8 mouse cellular contexts compared by ENCODE assay signal in the genomic region with DNA sequence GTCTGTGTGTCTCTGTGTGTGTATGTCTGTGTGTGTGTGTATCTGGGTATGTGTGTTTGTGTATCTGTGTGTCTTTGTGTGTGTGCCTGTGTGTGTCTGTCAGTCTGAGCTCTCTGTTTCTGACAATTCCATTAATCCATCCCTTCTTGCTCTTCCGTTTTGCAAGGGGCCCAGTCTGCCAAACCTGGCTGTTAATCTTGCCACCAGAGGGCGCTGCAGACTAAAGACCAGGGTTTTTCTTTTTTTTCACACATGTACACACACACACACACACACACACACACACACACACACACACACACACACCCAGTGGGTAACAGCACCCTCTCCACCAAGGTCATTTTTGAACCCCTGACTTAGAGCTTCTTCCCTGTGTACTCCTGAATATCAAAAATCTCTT.
DNase-seq lines count a peak whose midpoint lies in the region; ATAC-seq lines count a peak whose summit lies in the region.

No protein-coding gene starts in this region.

- ATAC-seq in hindbrain, embryonic 13.5 days (ENCODE audit: low FRiP score): no peak
- ATAC-seq in erythroblast, adult 5-6 weeks (replicated peaks; ENCODE audit: low FRiP score, poor library complexity, severe bottlenecking): no peak

- H3K9me3 ChIP-seq in hindbrain, embryonic 10.5 days: no peaks in the 10 kb centered on the region
- no peaks in the 10 kb centered on the region for H3K9me3 ChIP-seq in hindbrain, embryonic 13.5 days

- WGBS in hindbrain, embryonic 10.5 days: 3% methylated on average over 2 of the region's 2 CpGs
- WGBS in hindbrain, embryonic 13.5 days: 10% methylated on average over 2 of the region's 2 CpGs

- no peaks in the 10 kb centered on the region for H3K36me3 ChIP-seq in hindbrain, embryonic 10.5 days
- no peaks in the 10 kb centered on the region for H3K36me3 ChIP-seq in hindbrain, embryonic 13.5 days

- DNase-seq in hindbrain, embryonic 10.5 days (ENCODE audit: low spot score): peak; percentile 52
- peak; percentile 60 for DNase-seq in urinary bladder, postnatal 14 days (ENCODE audit: low spot score)
- DNase-seq in urinary bladder, postnatal 10 days (ENCODE audit: low spot score): no peak
- peak; percentile 56 for DNase-seq in brain, adult 2 months (ENCODE audit: low read depth, low spot score)
- DNase-seq in kidney, postnatal 4 days: peak; percentile 76
- peak; percentile 26 to 58 for DNase-seq in right cerebral cortex, postnatal 10 days (ENCODE audit: low spot score in 2 of 2)

- no peak overlapping the region for H3K27ac ChIP-seq in hindbrain, embryonic 10.5 days
- no peak overlapping the region for H3K27ac ChIP-seq in hindbrain, embryonic 13.5 days

- no peak overlapping the region for H3K9ac ChIP-seq in hindbrain, embryonic 13.5 days

- H3K4me3 ChIP-seq in hindbrain, embryonic 10.5 days: no peak overlapping the region
- no peak overlapping the region for H3K4me3 ChIP-seq in hindbrain, embryonic 13.5 days

- H3K4me1 ChIP-seq in hindbrain, embryonic 10.5 days (replicated peaks): no peaks in the 10 kb centered on the region
- H3K4me1 ChIP-seq in hindbrain, embryonic 13.5 days (replicated peaks): no peaks in the 10 kb centered on the region

- H3K27me3 ChIP-seq in hindbrain, embryonic 10.5 days (ENCODE audit: insufficient read depth, poor library complexity, severe bottlenecking): no peaks in the 10 kb centered on the region
- H3K27me3 ChIP-seq in hindbrain, embryonic 13.5 days: no peaks in the 10 kb centered on the region

- no peak overlapping the region for H3K4me2 ChIP-seq in hindbrain, embryonic 13.5 days
